Mouse (Mus musculus): ENCODE results near the gene Cdk9. TPM values are rescaled to one million over a fixed set of nuclear protein-coding genes. Genes with fewer than 3 reads are reported as not detected.

Cdk9 gene
- 79.2 and 89.8 TPM in 2 replicates for polyA plus RNA-seq (2014; fragmentation: Nextera tagmentation; extraction: Ambion mirVana)

- DNase-seq (ENCODE audit: low spot score) (peak; percentile 92), ATAC-seq (replicated peaks; ENCODE audit: insufficient number of reproducible peaks, low FRiP score, low TSS enrichment, low read depth) (peak; percentile 72)
- Histone ChIP-seq H3K4me2 (ENCODE audit: low read depth, low read length) (peak within 1 kb of the TSS; percentile 90), H3K4me1 (ENCODE audit: control insufficient read depth, insufficient read depth, low read length) (peaks cover 4% of the 10 kb centered on the region; the same call in 1 of the 2 replicates), H3K9ac (replicated peaks; ENCODE audit: low read length) (peak within 1 kb of the TSS; percentile 89), H3K36me3 (replicated peaks; ENCODE audit: control insufficient read depth, insufficient read depth, low read depth, low read length) (peaks cover 6% of the 10 kb centered on the region), H3K27me3 (ENCODE audit: control insufficient read depth, insufficient read depth, low read length) (no peaks in the 10 kb centered on the region), H3K27ac (replicated peaks; ENCODE audit: low read depth, low read length) (peak within 1 kb of the TSS; percentile 93), H3K9me3 (replicated peaks; ENCODE audit: control insufficient read depth, low read length) (no peaks in the 10 kb centered on the region), H3K4me3 (ENCODE audit: low read depth, low read length) (peak within 1 kb of the TSS; percentile 91)
- WGBS: 0% methylated on average over 42 of the region's 79 CpGs
Observed at GRCm38 (mm10) chr2:32712934-32713817, at the start of gene Cdk9. Gene Cdk9, minus strand, starts transcription at chr2:32713076.

GRCm38 (mm10) chr2:32761859-32762258, 49.0 kb upstream of the Cdk9 start:
- no peak for ATAC-seq (replicated peaks; ENCODE audit: insufficient number of reproducible peaks, low FRiP score, low TSS enrichment, low read depth)
- no peak overlapping the region for H3K27ac ChIP-seq (replicated peaks; ENCODE audit: low read depth, low read length)
- H3K27me3 ChIP-seq (ENCODE audit: control insufficient read depth, insufficient read depth, low read length): no peaks in the 10 kb centered on the region
- no peak overlapping the region for H3K4me2 ChIP-seq (ENCODE audit: low read depth, low read length)
- 95% methylated on average over 4 of the region's 4 CpGs for WGBS
- H3K9ac ChIP-seq (replicated peaks; ENCODE audit: low read length): no peak overlapping the region
- DNase-seq (ENCODE audit: low spot score): no peak
- H3K4me3 ChIP-seq (ENCODE audit: low read depth, low read length): no peak overlapping the region
- H3K4me1 ChIP-seq (ENCODE audit: control insufficient read depth, insufficient read depth, low read length): no peaks in the 10 kb centered on the region
- no peaks in the 10 kb centered on the region for H3K9me3 ChIP-seq (replicated peaks; ENCODE audit: control insufficient read depth, low read length)
- H3K36me3 ChIP-seq (replicated peaks; ENCODE audit: control insufficient read depth, insufficient read depth, low read depth, low read length): peaks cover 3% of the 10 kb centered on the region

GRCm38 (mm10) chr2:32761361-32761760, 48.5 kb upstream of the Cdk9 start:
- H3K4me1 ChIP-seq (ENCODE audit: control insufficient read depth, insufficient read depth, low read length): no peaks in the 10 kb centered on the region
- DNase-seq (ENCODE audit: low spot score) (no peak), ATAC-seq (replicated peaks; ENCODE audit: insufficient number of reproducible peaks, low FRiP score, low TSS enrichment, low read depth) (no peak)
- H3K36me3 ChIP-seq (replicated peaks; ENCODE audit: control insufficient read depth, insufficient read depth, low read depth, low read length): peaks cover 3% of the 10 kb centered on the region
- no peaks in the 10 kb centered on the region for H3K27me3 ChIP-seq (ENCODE audit: control insufficient read depth, insufficient read depth, low read length)
- no peak overlapping the region for H3K4me2 ChIP-seq (ENCODE audit: low read depth, low read length)
- no peak overlapping the region for H3K4me3 ChIP-seq (ENCODE audit: low read depth, low read length)
- H3K9ac ChIP-seq (replicated peaks; ENCODE audit: low read length): no peak overlapping the region
- H3K27ac ChIP-seq (replicated peaks; ENCODE audit: low read depth, low read length): no peak overlapping the region
- WGBS: 89% methylated on average over 14 of the region's 14 CpGs
- no peaks in the 10 kb centered on the region for H3K9me3 ChIP-seq (replicated peaks; ENCODE audit: control insufficient read depth, low read length)

- H3K4me3 ChIP-seq (ENCODE audit: low read depth, low read length): no peak overlapping the region
- H3K9me3 ChIP-seq (replicated peaks; ENCODE audit: control insufficient read depth, low read length): no peaks in the 10 kb centered on the region
- no peak overlapping the region for H3K9ac ChIP-seq (replicated peaks; ENCODE audit: low read length)
- H3K27ac ChIP-seq (replicated peaks; ENCODE audit: low read depth, low read length): no peak overlapping the region; the same call in 1 of the 2 replicates
- DNase-seq (ENCODE audit: low spot score) (no peak), ATAC-seq (replicated peaks; ENCODE audit: insufficient number of reproducible peaks, low FRiP score, low TSS enrichment, low read depth) (no peak)
- no peaks in the 10 kb centered on the region for H3K27me3 ChIP-seq (ENCODE audit: control insufficient read depth, insufficient read depth, low read length)
- WGBS: 92% methylated on average over 2 of the region's 2 CpGs
- H3K4me1 ChIP-seq (ENCODE audit: control insufficient read depth, insufficient read depth, low read length): no peaks in the 10 kb centered on the region
- H3K36me3 ChIP-seq (replicated peaks; ENCODE audit: control insufficient read depth, insufficient read depth, low read depth, low read length): peaks cover 3% of the 10 kb centered on the region
- no peak overlapping the region for H3K4me2 ChIP-seq (ENCODE audit: low read depth, low read length)
Observed at GRCm38 (mm10) chr2:32759001-32759400, 46.1 kb upstream of the Cdk9 start.

GRCm38 (mm10) chr2:32758503-32758902, 45.6 kb upstream of the Cdk9 start:
- 76% methylated on average over 8 of the region's 8 CpGs for WGBS
- Histone ChIP-seq H3K4me1 (ENCODE audit: control insufficient read depth, insufficient read depth, low read length) (no peaks in the 10 kb centered on the region), H3K4me2 (ENCODE audit: low read depth, low read length) (no peak overlapping the region), H3K27ac (replicated peaks; ENCODE audit: low read depth, low read length) (no peak overlapping the region; the same call in 1 of the 2 replicates), H3K9ac (replicated peaks; ENCODE audit: low read length) (no peak overlapping the region), H3K27me3 (ENCODE audit: control insufficient read depth, insufficient read depth, low read length) (no peaks in the 10 kb centered on the region), H3K4me3 (ENCODE audit: low read depth, low read length) (no peak overlapping the region), H3K36me3 (replicated peaks; ENCODE audit: control insufficient read depth, insufficient read depth, low read depth, low read length) (peaks cover 3% of the 10 kb centered on the region), H3K9me3 (replicated peaks; ENCODE audit: control insufficient read depth, low read length) (no peaks in the 10 kb centered on the region)
- DNase-seq (ENCODE audit: low spot score) (no peak), ATAC-seq (replicated peaks; ENCODE audit: insufficient number of reproducible peaks, low FRiP score, low TSS enrichment, low read depth) (no peak)

- Histone ChIP-seq H3K9me3 (replicated peaks; ENCODE audit: control insufficient read depth, low read length) (no peaks in the 10 kb centered on the region), H3K27me3 (ENCODE audit: control insufficient read depth, insufficient read depth, low read length) (no peaks in the 10 kb centered on the region), H3K27ac (replicated peaks; ENCODE audit: low read depth, low read length) (peak within 1 kb of the TSS; percentile 79), H3K9ac (replicated peaks; ENCODE audit: low read length) (peak within 1 kb of the TSS; percentile 82), H3K36me3 (replicated peaks; ENCODE audit: control insufficient read depth, insufficient read depth, low read depth, low read length) (peaks cover 6% of the 10 kb centered on the region), H3K4me1 (ENCODE audit: control insufficient read depth, insufficient read depth, low read length) (no peaks in the 10 kb centered on the region), H3K4me2 (ENCODE audit: low read depth, low read length) (peak within 1 kb of the TSS; percentile 56), H3K4me3 (ENCODE audit: low read depth, low read length) (peak within 1 kb of the TSS; percentile 62)
- DNase-seq (ENCODE audit: low spot score) (peak; percentile 99), ATAC-seq (replicated peaks; ENCODE audit: insufficient number of reproducible peaks, low FRiP score, low TSS enrichment, low read depth) (peak; percentile 72)
- under 1% methylated on average over 66 of the region's 66 CpGs for WGBS
Observed at GRCm38 (mm10) chr2:32757056-32757845, 44.4 kb upstream of the Cdk9 start, which contains the start of gene Tor2a. Gene Tor2a, plus strand, starts transcription at chr2:32757234.

- Histone ChIP-seq H3K9ac (replicated peaks; ENCODE audit: low read length) (no peak overlapping the region), H3K27me3 (ENCODE audit: control insufficient read depth, insufficient read depth, low read length) (no peaks in the 10 kb centered on the region), H3K4me3 (ENCODE audit: low read depth, low read length) (no peak overlapping the region; the same call in 1 of the 2 replicates), H3K9me3 (replicated peaks; ENCODE audit: control insufficient read depth, low read length) (no peaks in the 10 kb centered on the region), H3K4me2 (ENCODE audit: low read depth, low read length) (no peak overlapping the region), H3K27ac (replicated peaks; ENCODE audit: low read depth, low read length) (no peak overlapping the region), H3K36me3 (replicated peaks; ENCODE audit: control insufficient read depth, insufficient read depth, low read depth, low read length) (peaks cover 6% of the 10 kb centered on the region), H3K4me1 (ENCODE audit: control insufficient read depth, insufficient read depth, low read length) (no peaks in the 10 kb centered on the region; the same call in 1 of the 2 replicates)
- ATAC-seq (replicated peaks; ENCODE audit: insufficient number of reproducible peaks, low FRiP score, low TSS enrichment, low read depth): no peak
- no peak for DNase-seq (ENCODE audit: low spot score)
- 23% methylated on average over 5 of the region's 6 CpGs for WGBS
Observed at GRCm38 (mm10) chr2:32756674-32757055, 43.8 kb upstream of the Cdk9 start.

All from embryonic facial prominence, embryonic 11.5 days (tissue).